Comparison of ENCODE assay signal across 13 mouse cellular contexts in genomic region chr14:79521056-79521455, GRCm38 (mm10). TPM values are rescaled to one million over a fixed set of nuclear protein-coding genes. Genes with fewer than 3 reads are reported as not detected.
DNase-seq lines count a peak whose midpoint lies in the region; ATAC-seq and TF ChIP-seq lines count a peak whose summit lies in the region.
"Had no signal": no experiment of that assay in that cellular context is flagged by ENCODE, and none has a peak within 500 bp of the region (broad histone marks: within the 10 kb centered on the region; RNA-seq: fewer than 3 reads in every experiment).

No protein-coding gene starts in this region.

- 23% methylated on average over 1 of the region's 1 CpGs for WGBS in liver, adult 2 months
- WGBS in liver, embryonic 16.5 days (ENCODE audit: insufficient replicate concordance), result 22% methylated on average over 1 of the region's 1 CpGs

- peak overlapping the region; percentile 24 for H3K27ac ChIP-seq in gastrocnemius, adult 2 months
- H3K27ac ChIP-seq in liver, adult 2 months (replicated peaks; ENCODE audit: insufficient read depth, low read depth, low read length), result peak overlapping the region; percentile 70
- peak overlapping the region; percentile 83 for H3K27ac ChIP-seq in liver, embryonic 16.5 days (ENCODE audit: low read length)
- H3K27ac ChIP-seq: forebrain, embryonic 10.5 days had no signal

- H3K9ac ChIP-seq in liver, adult 2 months (ENCODE audit: low read depth, low read length), result no peak overlapping the region
- H3K9ac ChIP-seq in liver, embryonic 16.5 days (ENCODE audit: low read depth, low read length), result peak overlapping the region; percentile 19

- H3K27me3 ChIP-seq in liver, adult 2 months (ENCODE audit: control insufficient read depth, insufficient read depth, low read length), result no peaks in the 10 kb centered on the region
- no peaks in the 10 kb centered on the region for H3K27me3 ChIP-seq in liver, embryonic 16.5 days (ENCODE audit: control insufficient read depth, insufficient read depth, low read depth, low read length)

- no peak overlapping the region for H3K4me3 ChIP-seq in gastrocnemius, adult 2 months
- no peak overlapping the region for H3K4me3 ChIP-seq in liver, adult 2 months (ENCODE audit: insufficient read depth, low read depth, low read length)
- H3K4me3 ChIP-seq in liver, embryonic 16.5 days (ENCODE audit: low read depth, low read length), result no peak overlapping the region
- H3K4me3 ChIP-seq: forebrain, embryonic 10.5 days had no signal

- DNase-seq in gastrocnemius, adult 2 months, result no peak
- DNase-seq in gastrocnemius, postnatal 36 days, result no peak
- DNase-seq in liver, adult 2 months (ENCODE audit: extremely low read depth, low read depth, low spot score), result peak; percentile 42
- no peak for DNase-seq in liver
- no peak for DNase-seq in MN1 (ENCODE audit: low spot score)
- no peak for DNase-seq in left cerebral cortex, postnatal 10 days (ENCODE audit: extremely low spot score in 1 of 2, low spot score in 2 of 2)
- DNase-seq: adrenal gland, adult 8-10 months; cerebellum, adult 11-12 months; kidney, postnatal 14 days; lung, postnatal 4 days had no signal

- peaks cover 42% of the 10 kb centered on the region for H3K79me2 ChIP-seq in liver, adult 2 months (ENCODE audit: control insufficient read depth, insufficient read depth, low read length)

- ATAC-seq in CD4-positive, CD25-positive, alpha-beta regulatory T cell, adult 4 months, result peak; percentile 2
- peak; percentile 24; the same call in 1 of the 2 replicates for ATAC-seq in liver, embryonic 16.5 days (ENCODE audit: low read depth)

- peaks cover 15% of the 10 kb centered on the region for H3K4me1 ChIP-seq in liver, adult 2 months (ENCODE audit: control insufficient read depth, insufficient read depth, low read length)
- peaks cover 47% of the 10 kb centered on the region for H3K4me1 ChIP-seq in liver, embryonic 16.5 days (ENCODE audit: control insufficient read depth, low read depth, low read length)

- TF ChIP-seq CTCF in gastrocnemius, adult 2 months (IDR thresholded peaks at IDR 0.05), result no peak
- TF ChIP-seq CTCF in liver, adult 2 months (IDR thresholded peaks at IDR 0.05; ENCODE audit: low read depth, low read length), result no peak

- no peaks in the 10 kb centered on the region for H3K9me3 ChIP-seq in liver, embryonic 16.5 days (replicated peaks; ENCODE audit: control insufficient read depth, low read length)
- H3K9me3 ChIP-seq: forebrain, embryonic 10.5 days had no signal

- no peaks in the 10 kb centered on the region; the same call in 1 of the 2 replicates for H3K36me3 ChIP-seq in liver, adult 2 months (ENCODE audit: control insufficient read depth, insufficient read depth, low read length)
- no peaks in the 10 kb centered on the region for H3K36me3 ChIP-seq in liver, embryonic 16.5 days (ENCODE audit: control insufficient read depth, insufficient read depth)
- H3K36me3 ChIP-seq: forebrain, embryonic 10.5 days had no signal

- TF ChIP-seq POLR2A in liver, adult 2 months (IDR thresholded peaks at IDR 0.05; ENCODE audit: extremely low read depth, insufficient read depth, low read length), result no peak

- peak overlapping the region; percentile 46 for H3K4me2 ChIP-seq in liver, embryonic 16.5 days (ENCODE audit: low read depth, low read length)

- intact Hi-C loops in gastrocnemius, adult 2 months (cut with DNase I), result no loop called here
- intact Hi-C loops in gastrocnemius, postnatal 36 days (cut with DNase I), result no loop called here
- intact Hi-C loops in left cerebral cortex, postnatal 10 days (cut with DNase I), result no loop called here

RNA-seq across cellular contexts. Expression of gene Wbp4, which starts 39.7 kb away (rescaled TPM):
- total RNA-seq in gastrocnemius, adult 2 months (2021), result 10 to 100 TPM; 19.3 to 25.7 TPM
- 10 to 100 TPM; 16.0 to 19.9 TPM for total RNA-seq in gastrocnemius, postnatal 36 days (2021)
- total RNA-seq in liver, adult 2 months (2014; rRNA removed), result 6.1 and 7.7 TPM in 2 replicates
- polyA plus RNA-seq in liver, adult 2 months (2012; rRNA removed), result 2.1 and 2.5 TPM in 2 replicates
- polyA plus RNA-seq in CD4-positive, CD25-positive, alpha-beta regulatory T cell, adult 4 months (2017; shearing (Covaris generic)), result 10 to 100 TPM; 25.3 to 27.1 TPM
- polyA plus RNA-seq in liver, embryonic 16.5 days (2015; fragmentation: Nextera tagmentation; extraction: Ambion mirVana), result 13.0 and 13.1 TPM in 2 replicates
- 10 to 100 TPM; 42.6 to 44.1 TPM for total RNA-seq in left cerebral cortex, postnatal 10 days (2021)

RNA-seq across cellular contexts. Expression of gene Elf1, which starts 40.1 kb away (rescaled TPM):
- 1 to 10 TPM; 4.6 to 6.0 TPM for total RNA-seq in gastrocnemius, adult 2 months (2021)
- total RNA-seq in gastrocnemius, postnatal 36 days (2021), result 1 to 10 TPM; 4.8 to 4.9 TPM
- total RNA-seq in liver, adult 2 months (2014; rRNA removed), result 13.8 and 15.9 TPM in 2 replicates
- polyA plus RNA-seq in liver, adult 2 months (2012; rRNA removed), result 5.1 and 6.4 TPM in 2 replicates
- 100 to 1,000 TPM; 149 to 199 TPM for polyA plus RNA-seq in CD4-positive, CD25-positive, alpha-beta regulatory T cell, adult 4 months (2017; shearing (Covaris generic))
- 7.8 and 8.8 TPM in 2 replicates for polyA plus RNA-seq in liver, embryonic 16.5 days (2015; fragmentation: Nextera tagmentation; extraction: Ambion mirVana)
- 1 to 10 TPM; 4.8 to 5.0 TPM for total RNA-seq in left cerebral cortex, postnatal 10 days (2021)

Comparison
In these comparisons a context has a peak if more than half of its experiments do, and no peak if none do; other contexts are left out.
1. H3K27ac ChIP-seq: peak in every context shown above with its lines; median percentile 83 in liver, embryonic 16.5 days; 70 in liver, adult 2 months; 24 in gastrocnemius, adult 2 months.